7 mouse cellular contexts compared by ENCODE assay signal in the genomic region with DNA sequence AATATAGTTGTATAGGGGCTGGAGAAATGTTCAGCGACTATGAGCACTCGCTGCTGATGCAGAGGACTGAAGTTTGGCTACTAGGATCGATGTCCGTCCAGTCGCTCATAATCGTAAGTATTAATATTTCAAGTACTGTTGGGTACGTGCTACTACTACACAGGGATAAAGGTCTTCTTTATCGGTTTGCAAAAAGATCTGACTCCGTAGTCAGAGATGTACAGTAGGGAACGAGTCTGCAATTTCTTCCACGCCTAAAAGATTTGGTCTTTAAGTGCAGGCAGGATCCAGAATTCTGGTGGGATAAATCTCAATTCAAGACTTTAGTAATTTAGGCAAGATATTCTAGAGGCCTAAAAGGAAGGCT. TPM values are rescaled to one million over a fixed set of nuclear protein-coding genes. Genes with fewer than 3 reads are reported as not detected.
DNase-seq lines count a peak whose midpoint lies in the region; ATAC-seq and TF ChIP-seq lines count a peak whose summit lies in the region.

No protein-coding gene starts in this region.

- peaks cover 15% of the 10 kb centered on the region for H3K4me1 ChIP-seq in neural tube, embryonic 11.5 days (ENCODE audit: control insufficient read depth, insufficient read depth, low read length)
- peaks cover 5% of the 10 kb centered on the region for H3K4me1 ChIP-seq in forebrain, embryonic 11.5 days (replicated peaks; ENCODE audit: control insufficient read depth, insufficient read depth, low read length)
- H3K4me1 ChIP-seq in limb, embryonic 15.5 days = peaks cover 7% of the 10 kb centered on the region
- H3K4me1 ChIP-seq in stomach, postnatal 0 days (replicated peaks; ENCODE audit: control insufficient read depth, insufficient read depth) = 0 out of 2 replicates have a peak, but pooled peaks cover 3% of the 10 kb centered on the region

- no peak overlapping the region for H3K4me3 ChIP-seq in neural tube, embryonic 11.5 days (ENCODE audit: low read depth, low read length)
- H3K4me3 ChIP-seq in forebrain, embryonic 11.5 days (ENCODE audit: low read depth, low read length) = peak overlapping the region; percentile 83
- peak overlapping the region; percentile 74 for H3K4me3 ChIP-seq in limb, embryonic 15.5 days
- H3K4me3 ChIP-seq in stomach, postnatal 0 days (ENCODE audit: low read depth, low read length) = peak overlapping the region; percentile 77

- H3K4me2 ChIP-seq in neural tube, embryonic 11.5 days (ENCODE audit: low read depth) = peak overlapping the region; percentile 62
- peak overlapping the region; percentile 83; the same call in 1 of the 2 replicates for H3K4me2 ChIP-seq in forebrain, embryonic 11.5 days (ENCODE audit: low read depth, low read length, severe bottlenecking)
- peak overlapping the region; percentile 59 for H3K4me2 ChIP-seq in limb, embryonic 15.5 days
- H3K4me2 ChIP-seq in stomach, postnatal 0 days (replicated peaks; ENCODE audit: low read depth) = peak overlapping the region; percentile 83

- H3K9ac ChIP-seq in neural tube, embryonic 11.5 days (ENCODE audit: low read length) = peak overlapping the region; percentile 42
- H3K9ac ChIP-seq in forebrain, embryonic 11.5 days (ENCODE audit: low read length) = peak overlapping the region; percentile 84
- peak overlapping the region; percentile 63; the same call in 1 of the 2 replicates for H3K9ac ChIP-seq in limb, embryonic 15.5 days
- peak overlapping the region; percentile 69 for H3K9ac ChIP-seq in stomach, postnatal 0 days (ENCODE audit: low read length)

- H3K36me3 ChIP-seq in neural tube, embryonic 11.5 days (ENCODE audit: control insufficient read depth, insufficient read depth, low read length) = no peaks in the 10 kb centered on the region
- H3K36me3 ChIP-seq in forebrain, embryonic 11.5 days (ENCODE audit: control insufficient read depth, insufficient read depth, low read length) = no peaks in the 10 kb centered on the region
- H3K36me3 ChIP-seq in limb, embryonic 15.5 days = no peaks in the 10 kb centered on the region
- H3K36me3 ChIP-seq in stomach, postnatal 0 days (ENCODE audit: control insufficient read depth, insufficient read depth, low read length) = no peaks in the 10 kb centered on the region

- ATAC-seq in neural tube, embryonic 11.5 days (ENCODE audit: insufficient read depth, low FRiP score, low TSS enrichment) = no peak
- ATAC-seq in forebrain, embryonic 11.5 days (replicated peaks; ENCODE audit: low FRiP score) = no peak
- no peak for ATAC-seq in limb, embryonic 15.5 days (ENCODE audit: insufficient number of reproducible peaks, low FRiP score, low TSS enrichment, low read depth)
- ATAC-seq in stomach, postnatal 0 days (ENCODE audit: low FRiP score, low TSS enrichment) = peak; percentile 30; the same call in 1 of the 2 replicates

- H3K27ac ChIP-seq in neural tube, embryonic 11.5 days (ENCODE audit: low read depth, low read length) = no peak overlapping the region
- no peak overlapping the region for H3K27ac ChIP-seq in forebrain, embryonic 11.5 days (ENCODE audit: low read depth, low read length)
- H3K27ac ChIP-seq in limb, embryonic 15.5 days = peak overlapping the region; percentile 65
- peak overlapping the region; percentile 70; the same call in 1 of the 2 replicates for H3K27ac ChIP-seq in stomach, postnatal 0 days (replicated peaks)

- no peaks in the 10 kb centered on the region for H3K9me3 ChIP-seq in neural tube, embryonic 11.5 days (ENCODE audit: control insufficient read depth, low read length)
- no peaks in the 10 kb centered on the region for H3K9me3 ChIP-seq in forebrain, embryonic 11.5 days (ENCODE audit: control insufficient read depth, low read length)
- no peaks in the 10 kb centered on the region for H3K9me3 ChIP-seq in limb, embryonic 15.5 days
- H3K9me3 ChIP-seq in stomach, postnatal 0 days (ENCODE audit: control insufficient read depth, low read length) = no peaks in the 10 kb centered on the region

- WGBS in neural tube, embryonic 11.5 days = 59% methylated on average over 11 of the region's 11 CpGs
- 57% methylated on average over 11 of the region's 11 CpGs for WGBS in forebrain, embryonic 11.5 days
- 50% methylated on average over 11 of the region's 11 CpGs for WGBS in limb, embryonic 15.5 days
- WGBS in stomach, postnatal 0 days = 45% methylated on average over 11 of the region's 11 CpGs

- H3K27me3 ChIP-seq in neural tube, embryonic 11.5 days (ENCODE audit: control insufficient read depth, insufficient read depth, low read length) = no peaks in the 10 kb centered on the region
- H3K27me3 ChIP-seq in forebrain, embryonic 11.5 days (ENCODE audit: control insufficient read depth, insufficient read depth, low read length) = no peaks in the 10 kb centered on the region
- H3K27me3 ChIP-seq in limb, embryonic 15.5 days = no peaks in the 10 kb centered on the region
- H3K27me3 ChIP-seq in stomach, postnatal 0 days (ENCODE audit: control insufficient read depth, insufficient read depth, low read length) = no peaks in the 10 kb centered on the region

- no peak for DNase-seq in neural tube, embryonic 11.5 days (ENCODE audit: low spot score)
- DNase-seq in neural tube, embryonic 10.5 days (ENCODE audit: extremely low spot score, low spot score) = no peak
- no peak for DNase-seq in forebrain, embryonic 11.5 days (ENCODE audit: low spot score)
- DNase-seq in stomach, postnatal 0 days (ENCODE audit: low spot score) = no peak
- DNase-seq in layer of hippocampus, adult 18-20 months (ENCODE audit: low spot score in 2 of 2) = no peak
- no peak for DNase-seq in right cerebral cortex, postnatal 14 days

- no peak for TF ChIP-seq CTCF in stomach, postnatal 0 days (IDR thresholded peaks at IDR 0.05; ENCODE audit: low read depth)

- no peak for TF ChIP-seq EP300 in stomach, postnatal 0 days (optimal IDR thresholded peaks at IDR 0.05)

RNA-seq across cellular contexts. Expression of gene Fam222b, which starts 0.3 kb away (rescaled TPM):
- 27.6 and 33.2 TPM in 2 replicates for polyA plus RNA-seq in neural tube, embryonic 11.5 days (2014; fragmentation: Nextera tagmentation; extraction: Ambion mirVana)
- polyA plus RNA-seq in forebrain, embryonic 11.5 days (2014; fragmentation: Nextera tagmentation; extraction: Ambion mirVana) = 31.3 and 34.4 TPM in 2 replicates
- polyA plus RNA-seq in limb, embryonic 15.5 days (2015; fragmentation: Nextera tagmentation; extraction: Ambion mirVana) = 10.5 and 13.2 TPM in 2 replicates
- polyA plus RNA-seq in stomach, postnatal 0 days (2015; fragmentation: Nextera tagmentation; extraction: Ambion mirVana) = 5.1 and 5.6 TPM in 2 replicates
- total RNA-seq in layer of hippocampus, adult 18-20 months (2021) = 10 to 100 TPM; 29.7 to 30.5 TPM

RNA-seq across cellular contexts. Expression of gene Eral1, which starts 13.9 kb away (rescaled TPM):
- 35.9 and 37.3 TPM in 2 replicates for polyA plus RNA-seq in neural tube, embryonic 11.5 days (2014; fragmentation: Nextera tagmentation; extraction: Ambion mirVana)
- polyA plus RNA-seq in forebrain, embryonic 11.5 days (2014; fragmentation: Nextera tagmentation; extraction: Ambion mirVana) = 39.4 and 41.8 TPM in 2 replicates
- 30.6 and 33.7 TPM in 2 replicates for polyA plus RNA-seq in limb, embryonic 15.5 days (2015; fragmentation: Nextera tagmentation; extraction: Ambion mirVana)
- polyA plus RNA-seq in stomach, postnatal 0 days (2015; fragmentation: Nextera tagmentation; extraction: Ambion mirVana) = 12.8 and 15.0 TPM in 2 replicates
- 10 to 100 TPM; 19.2 to 19.7 TPM for total RNA-seq in layer of hippocampus, adult 18-20 months (2021)

RNA-seq across cellular contexts. Expression of gene Flot2, which starts 56.4 kb away (rescaled TPM):
- 60.8 and 62.9 TPM in 2 replicates for polyA plus RNA-seq in neural tube, embryonic 11.5 days (2014; fragmentation: Nextera tagmentation; extraction: Ambion mirVana)
- polyA plus RNA-seq in forebrain, embryonic 11.5 days (2014; fragmentation: Nextera tagmentation; extraction: Ambion mirVana) = 71.2 and 74.2 TPM in 2 replicates
- polyA plus RNA-seq in limb, embryonic 15.5 days (2015; fragmentation: Nextera tagmentation; extraction: Ambion mirVana) = 56.1 and 67.6 TPM in 2 replicates
- 30.9 and 31.5 TPM in 2 replicates for polyA plus RNA-seq in stomach, postnatal 0 days (2015; fragmentation: Nextera tagmentation; extraction: Ambion mirVana)
- 10 to 100 TPM; 73.6 to 75.9 TPM for total RNA-seq in layer of hippocampus, adult 18-20 months (2021)

Comparison
In these comparisons a context has a peak if more than half of its experiments do, and no peak if none do; other contexts are left out.
1. H3K27ac ChIP-seq: peak in limb, embryonic 15.5 days (single experiment) and stomach, postnatal 0 days (single experiment); none in neural tube, embryonic 11.5 days (single experiment) and forebrain, embryonic 11.5 days (single experiment).
2. Peak in every context shown above with its lines, with median percentiles within 50 percentile points of each other: H3K4me2 ChIP-seq and H3K9ac ChIP-seq.